Mouse (Mus musculus) C2C12 (cell line): ENCODE data around the gene Wwp2. TPM values are rescaled to one million over a fixed set of nuclear protein-coding genes. Genes with fewer than 3 reads are reported as not detected.

Experiments used
- H3K27me3 ChIP-seq: one replicate; pipeline ENCODE4 v1.6.1; 2011; ENCODE audit not compliant: control insufficient read depth, insufficient read depth, insufficient read length
- H3K36me3 ChIP-seq: one replicate; pipeline ENCODE4 v1.6.1; 2011; ENCODE audit not compliant: control insufficient read depth, insufficient read depth
- H3K4me3 ChIP-seq: one replicate; pipeline ENCODE4 v1.5.1; 2011; ENCODE audit warnings: mild to moderate bottlenecking, control low read depth; ENCODE audit not compliant: poor library complexity, insufficient read depth, severe bottlenecking
- H3K79me2 ChIP-seq: one replicate; pipeline ENCODE4 v1.6.1; 2011; ENCODE audit not compliant: control insufficient read depth, insufficient read depth
- H3K79me3 ChIP-seq: one replicate; pipeline ENCODE4 v1.6.1; 2011; ENCODE audit warnings: low read depth, control low read depth
- H3ac ChIP-seq: one replicate; pipeline ENCODE3; 2011; ENCODE audit warnings: low read depth; ENCODE audit not compliant: control insufficient read depth, insufficient read length
- CEBPB ChIP-seq: IDR thresholded peaks from one replicate; pipeline ENCODE4 v1.6.1; 2011; ENCODE audit warnings: low read depth, mild to moderate bottlenecking, control low read depth, moderate library complexity
- CTCF ChIP-seq: IDR thresholded peaks from one replicate; pipeline ENCODE4 v1.5.1; 2011; ENCODE audit not compliant: control insufficient read depth, insufficient read depth, insufficient read length
- FOSL1 ChIP-seq: IDR thresholded peaks from one replicate; pipeline ENCODE4 v1.8.0; 2011; ENCODE audit warnings: mild to moderate bottlenecking, low read length; ENCODE audit not compliant: poor library complexity, insufficient read depth, severe bottlenecking
- MAX ChIP-seq: IDR thresholded peaks from one replicate; pipeline ENCODE4 v1.6.1; 2011; ENCODE audit warnings: mild to moderate bottlenecking, control low read depth
- MYOD1 ChIP-seq: IDR thresholded peaks from one replicate; pipeline ENCODE4 v1.6.1; 2011; ENCODE audit warnings: low read depth; ENCODE audit not compliant: control insufficient read depth, insufficient read length
- MYOG ChIP-seq: IDR thresholded peaks from one replicate; pipeline ENCODE4 v1.6.1; 2011; ENCODE audit not compliant: control insufficient read depth, insufficient read length; ENCODE audit errors: extremely low read depth
- USF1 ChIP-seq: IDR thresholded peaks from one replicate; pipeline ENCODE4 v1.6.1; 2011; ENCODE audit warnings: low read depth, mild to moderate bottlenecking, control low read depth, moderate library complexity
- polyA plus RNA-seq: library from polyadenylated mRNA; unstranded; fragments of >200 nt; fragmentation: generic; extraction: Trizol; gene quantifications from one replicate; pipeline ENCODE4 v1.2.1, GENCODE M21; 2012; ENCODE audit warnings: missing spikeins

Gene Wwp2
- polyA plus RNA-seq, 1 experiment, result 78.8 TPM

DNA sequence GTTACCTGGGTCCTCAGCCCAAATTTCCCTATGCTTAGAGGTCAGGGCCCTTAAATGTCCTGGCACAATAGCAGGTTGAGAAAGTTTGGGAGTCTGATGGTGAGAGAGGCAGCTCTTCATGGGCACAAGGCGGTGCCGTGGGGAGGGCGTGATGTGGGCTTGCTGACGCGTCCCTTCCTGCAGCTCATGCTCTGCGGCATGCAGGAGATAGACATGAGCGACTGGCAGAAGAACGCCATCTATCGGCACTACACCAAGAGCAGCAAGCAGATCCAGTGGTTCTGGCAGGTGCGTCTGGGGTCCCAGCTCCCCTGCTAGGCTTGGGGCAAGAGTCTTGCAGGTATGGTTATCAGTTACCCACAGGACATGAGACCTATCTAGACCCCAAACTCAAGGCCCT, 119.1 kb downstream of the Wwp2 start:
- Histone ChIP-seq H3K4me3 (no peak overlapping the region), H3K36me3 (peaks cover 84% of the 10 kb centered on the region), H3ac (no peak overlapping the region), H3K79me3 (peaks cover 1% of the 10 kb centered on the region), H3K79me2 (peaks cover 23% of the 10 kb centered on the region), H3K27me3 (no peaks in the 10 kb centered on the region)
- no peak for TF ChIP-seq CEBPB
- no peak for TF ChIP-seq CTCF
- TF ChIP-seq MYOD1, result no peak
- TF ChIP-seq FOSL1, result no peak
- no peak for TF ChIP-seq MYOG
- TF ChIP-seq USF1, result no peak
- no peak for TF ChIP-seq MAX

DNA sequence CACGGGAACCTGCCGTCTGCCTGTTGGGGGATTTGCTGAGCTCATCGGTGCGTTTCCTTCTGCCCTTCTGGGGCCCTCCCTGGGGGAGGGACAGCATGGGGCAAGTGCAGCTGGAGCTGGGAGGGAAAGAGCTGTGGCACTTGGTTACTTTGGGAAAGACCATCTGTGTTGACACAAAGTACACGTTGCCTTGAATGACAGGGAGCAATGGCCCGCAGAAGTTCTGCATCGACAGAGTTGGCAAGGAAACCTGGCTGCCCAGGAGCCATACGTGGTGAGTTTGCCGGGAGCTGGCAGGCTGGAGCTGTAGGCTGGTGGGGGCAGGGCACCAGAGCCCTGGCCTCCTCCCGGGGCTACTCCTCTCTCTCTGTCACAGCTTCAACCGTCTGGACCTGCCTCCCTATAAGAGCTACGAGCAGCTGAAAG, 120.4 kb downstream of the Wwp2 start:
- Histone ChIP-seq H3K79me3 (peaks cover 1% of the 10 kb centered on the region), H3K4me3 (no peak overlapping the region), H3K36me3 (peaks cover 71% of the 10 kb centered on the region), H3K27me3 (no peaks in the 10 kb centered on the region), H3K79me2 (peaks cover 10% of the 10 kb centered on the region), H3ac (no peak overlapping the region)
- TF ChIP-seq MAX (no peak), FOSL1 (no peak), MYOG (no peak)

DNA sequence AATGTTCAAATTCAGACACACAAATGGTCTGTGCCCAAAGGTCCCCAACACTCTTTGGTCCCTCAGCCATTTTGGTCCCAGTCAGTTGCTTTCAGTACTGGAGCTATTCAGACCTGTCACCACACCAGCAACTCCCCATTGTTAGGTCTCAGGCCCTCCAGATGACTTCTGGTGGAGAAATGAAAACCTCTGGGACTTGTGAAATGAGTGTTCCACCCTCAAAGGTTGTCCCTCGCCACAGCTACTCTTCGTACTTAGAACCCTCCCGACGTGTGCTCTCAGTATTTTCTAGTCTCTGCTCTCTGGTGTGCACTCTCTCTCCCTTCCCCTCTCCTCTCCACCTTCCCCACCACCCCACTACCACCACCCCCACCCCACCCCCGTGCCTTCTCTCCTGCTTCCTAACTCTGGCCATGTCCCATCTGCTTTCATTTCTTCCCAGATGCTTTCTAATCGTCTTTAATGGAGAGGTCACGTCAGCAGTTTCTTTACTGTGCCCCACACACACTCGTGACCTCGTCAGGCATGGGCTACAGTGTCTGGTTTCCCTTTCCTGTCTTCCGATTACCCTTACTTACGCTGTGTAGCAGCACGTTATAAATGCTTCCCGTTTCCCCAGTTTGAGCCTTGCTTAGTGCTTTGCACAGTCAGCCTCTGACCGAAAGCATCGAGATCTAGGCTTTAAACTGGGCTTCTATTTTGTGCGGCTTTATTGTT, 124.8 kb downstream of the Wwp2 start:
- TF ChIP-seq MAX (no peak), USF1 (no peak), FOSL1 (no peak), MYOG (no peak), MYOD1 (no peak), CEBPB (no peak), CTCF (no peak)
- Histone ChIP-seq H3K4me3 (no peak overlapping the region), H3K27me3 (no peaks in the 10 kb centered on the region), H3K79me2 (no peaks in the 10 kb centered on the region), H3K36me3 (peaks cover 28% of the 10 kb centered on the region), H3K79me3 (no peaks in the 10 kb centered on the region), H3ac (no peak overlapping the region)

- no peaks in the 10 kb centered on the region for H3K79me2 ChIP-seq
- no peaks in the 10 kb centered on the region for H3K27me3 ChIP-seq
- H3K79me3 ChIP-seq, result no peaks in the 10 kb centered on the region
- H3K4me3 ChIP-seq, result no peak overlapping the region
- TF ChIP-seq MAX, result no peak
- TF ChIP-seq USF1, result no peak
- no peak for TF ChIP-seq MYOD1
- no peak for TF ChIP-seq MYOG
- no peak for TF ChIP-seq FOSL1
- no peak for TF ChIP-seq CEBPB
- no peak for TF ChIP-seq CTCF
- no peak overlapping the region for H3ac ChIP-seq
- H3K36me3 ChIP-seq, result peaks cover 17% of the 10 kb centered on the region
Observed at GRCm38 (mm10) chr8:107562164-107562563, 126.0 kb downstream of the Wwp2 start.

GRCm38 (mm10) chr8:107571046-107571445, 134.9 kb downstream of the Wwp2 start:
- no peaks in the 10 kb centered on the region for H3K36me3 ChIP-seq
- no peak overlapping the region for H3ac ChIP-seq
- no peaks in the 10 kb centered on the region for H3K27me3 ChIP-seq
- H3K4me3 ChIP-seq, result no peak overlapping the region
- no peaks in the 10 kb centered on the region for H3K79me2 ChIP-seq
- TF ChIP-seq CEBPB (no peak), FOSL1 (no peak), MAX (no peak), MYOG (no peak), CTCF (no peak), MYOD1 (no peak), USF1 (no peak)
- no peaks in the 10 kb centered on the region for H3K79me3 ChIP-seq

DNA sequence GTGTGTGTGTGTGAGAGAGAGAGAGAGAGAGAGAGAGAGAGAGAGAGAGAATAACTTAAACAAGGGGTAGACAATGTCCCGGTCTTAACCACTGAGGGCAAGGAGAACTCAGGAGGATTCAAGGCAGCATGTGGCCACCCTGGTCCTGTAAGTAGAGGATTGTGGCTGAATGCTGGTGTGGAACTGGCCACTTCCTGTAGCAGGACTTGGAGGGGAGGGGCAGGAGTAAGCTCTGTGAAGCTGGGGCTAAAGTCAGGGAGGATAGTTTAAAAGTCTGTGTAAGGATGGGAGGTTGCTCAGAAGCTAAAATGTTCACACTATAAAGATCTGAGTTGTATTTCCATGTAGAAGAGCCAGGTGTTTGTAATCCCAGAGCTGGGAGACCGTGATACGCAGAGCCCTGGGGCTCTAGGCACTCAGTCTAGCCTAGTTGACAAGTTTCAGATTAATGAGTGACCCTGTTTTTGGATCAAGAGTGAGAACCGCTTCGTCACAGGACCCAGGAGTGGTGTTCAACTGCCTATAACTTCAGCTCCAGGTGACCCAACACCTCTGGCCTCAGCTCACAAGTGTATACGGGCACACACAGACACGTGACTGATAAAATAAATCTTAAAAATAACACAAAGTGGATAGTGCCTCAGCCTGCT, 135.4 kb downstream of the Wwp2 start:
- Histone ChIP-seq H3K79me2 (no peaks in the 10 kb centered on the region), H3ac (no peak overlapping the region), H3K27me3 (no peaks in the 10 kb centered on the region), H3K79me3 (no peaks in the 10 kb centered on the region), H3K4me3 (no peak overlapping the region), H3K36me3 (no peaks in the 10 kb centered on the region)
- TF ChIP-seq MAX, result peak; percentile 14
- TF ChIP-seq MYOG, result no peak
- TF ChIP-seq USF1, result no peak
